Mouse (Mus musculus) liver, adult 2 months (tissue): ENCODE measurements around the gene Eif2b1. TPM values are rescaled to one million over a fixed set of nuclear protein-coding genes. Genes with fewer than 3 reads are reported as not detected.
"Not testable (repeated sequence)": the region's sequence is repeated elsewhere in the genome, so short reads cannot be mapped to it uniquely, and the experiment has no call there.

Experiments
- DNase-seq: peaks from one replicate; pipeline ENCODE4 v3.0.0-alpha.2; 2011; ENCODE audit warnings: low read depth, low spot score; ENCODE audit errors: extremely low read depth
- H3K27ac ChIP-seq: fragments of 200-500 bp; replicated peaks from 2 replicates; pipeline ENCODE4 v1.5.1; 2012; ENCODE audit warnings: low read depth, mild to moderate bottlenecking, control low read depth, inconsistent platforms, low read length; ENCODE audit not compliant: insufficient read depth
- H3K27me3 ChIP-seq: fragments of 200-500 bp; 2 replicates; pipeline ENCODE4 v1.6.1; 2012; ENCODE audit warnings: mild to moderate bottlenecking, moderate library complexity, low read length, inconsistent platforms; ENCODE audit not compliant: control insufficient read depth, insufficient read depth
- H3K36me3 ChIP-seq: fragments of 200-500 bp; 2 replicates; pipeline ENCODE4 v1.6.1; 2012; ENCODE audit warnings: low read length, inconsistent platforms; ENCODE audit not compliant: control insufficient read depth, insufficient read depth
- H3K4me1 ChIP-seq: fragments of 200-500 bp; 2 replicates; pipeline ENCODE4 v1.6.1; 2011; ENCODE audit warnings: low read length; ENCODE audit not compliant: control insufficient read depth, insufficient read depth
- H3K4me3 ChIP-seq: fragments of 200-500 bp; 2 replicates; pipeline ENCODE4 v1.5.1; 2011; ENCODE audit warnings: low read depth, mild to moderate bottlenecking, control low read depth, low read length, moderate library complexity; ENCODE audit not compliant: insufficient read depth
- H3K79me2 ChIP-seq: fragments of 200-500 bp; 2 replicates; pipeline ENCODE4 v1.6.1; 2012; ENCODE audit warnings: inconsistent platforms, mild to moderate bottlenecking, low read length, moderate library complexity; ENCODE audit not compliant: control insufficient read depth, insufficient read depth
- H3K9ac ChIP-seq: fragments of 200-500 bp; 2 replicates; pipeline ENCODE4 v1.6.1; 2012; ENCODE audit warnings: low read depth, mild to moderate bottlenecking, control low read depth, inconsistent platforms, low read length
- CTCF ChIP-seq: fragments of 200-500 bp; IDR thresholded peaks from 2 replicates; pipeline ENCODE4 v1.5.1; 2011; ENCODE audit warnings: low read depth, low read length, control low read depth
- POLR2A ChIP-seq: fragments of 200-500 bp; IDR thresholded peaks from 2 replicates; pipeline ENCODE4 v1.6.1; 2011; ENCODE audit warnings: low read length, control low read depth; ENCODE audit not compliant: insufficient read depth; ENCODE audit errors: extremely low read depth
- WGBS: fragments of 180-500 bp; shearing (Covaris S2); methylation state at CpG from one replicate; pipeline ENCODE4 v1.1.7; 2018; 5-methylcytosine and 5-hydroxymethylcytosine counted together
- polyA plus RNA-seq: library from polyadenylated mRNA; depleted of rRNA; stranded (reverse); fragments of >200 nt; gene quantifications from 2 replicates; pipeline ENCODE4 v1.2.3, GENCODE M21; 2012
- total RNA-seq: library from RNA; depleted of rRNA; stranded (reverse); fragments of >200 nt; gene quantifications from 2 replicates; pipeline ENCODE4 v1.2.3, GENCODE M21; 2014

Eif2b1 gene
- total and polyA plus RNA-seq, 2 experiments, result 10.5 to 13.2 TPM

- Histone ChIP-seq H3K9ac (no peak overlapping the region), H3K4me3 (no peak overlapping the region), H3K27me3 (no peaks in the 10 kb centered on the region), H3K4me1 (no peaks in the 10 kb centered on the region), H3K79me2 (no peaks in the 10 kb centered on the region), H3K36me3 (no peaks in the 10 kb centered on the region), H3K27ac (no peak overlapping the region)
- no peak for DNase-seq
- TF ChIP-seq POLR2A (no peak), CTCF (peak; percentile 30)
- WGBS, result 89% methylated on average over 10 of the region's 10 CpGs
These were observed 32.0 kb upstream of the Eif2b1 start for GRCm38 (mm10) chr5:124610965-124611364.

- DNase-seq, result peak; percentile 96
- Histone ChIP-seq H3K4me3 (no peak overlapping the region), H3K4me1 (0 out of 2 replicates have a peak, but pooled peaks cover 4% of the 10 kb centered on the region), H3K9ac (no peak overlapping the region), H3K79me2 (no peaks in the 10 kb centered on the region), H3K36me3 (no peaks in the 10 kb centered on the region), H3K27ac (peak overlapping the region; percentile 75), H3K27me3 (no peaks in the 10 kb centered on the region)
- TF ChIP-seq POLR2A, result no peak
- TF ChIP-seq CTCF, result no peak
- WGBS, result 21% methylated on average over 17 of the region's 17 CpGs
These were observed 26.2 kb upstream of the Eif2b1 start for GRCm38 (mm10) chr5:124605041-124605622.

- 0 out of 2 replicates have a peak, but pooled peaks have one; percentile 4 for TF ChIP-seq CTCF
- TF ChIP-seq POLR2A, result no peak
- Histone ChIP-seq H3K79me2 (no peaks in the 10 kb centered on the region), H3K4me1 (0 out of 2 replicates have a peak, but pooled peaks cover 4% of the 10 kb centered on the region), H3K4me3 (no peak overlapping the region), H3K36me3 (no peaks in the 10 kb centered on the region), H3K9ac (no peak overlapping the region), H3K27me3 (no peaks in the 10 kb centered on the region), H3K27ac (no peak overlapping the region; the same call in 1 of the 2 replicates)
- DNase-seq, result peak; percentile 80
- 44% methylated on average over 4 of the region's 4 CpGs for WGBS
These were observed 25.4 kb upstream of the Eif2b1 start for GRCm38 (mm10) chr5:124604296-124604695.

- H3K79me2 ChIP-seq, result no peaks in the 10 kb centered on the region
- H3K4me1 ChIP-seq, result peaks cover 6% of the 10 kb centered on the region; the same call in 1 of the 2 replicates
- TF ChIP-seq CTCF, result peak; percentile 70
- TF ChIP-seq POLR2A, result no peak
- WGBS, result 68% methylated on average over 5 of the region's 5 CpGs
- no peak overlapping the region for H3K27ac ChIP-seq
- H3K36me3 ChIP-seq, result no peaks in the 10 kb centered on the region
- DNase-seq, result peak; percentile 53
- H3K4me3 ChIP-seq, result no peak overlapping the region
- no peak overlapping the region for H3K9ac ChIP-seq
- H3K27me3 ChIP-seq, result no peaks in the 10 kb centered on the region
These were observed 23.4 kb upstream of the Eif2b1 start for GRCm38 (mm10) chr5:124602349-124602748.

- not testable (repeated sequence) for DNase-seq, H3K4me1 ChIP-seq, H3K79me2 ChIP-seq, H3K36me3 ChIP-seq, H3K27ac ChIP-seq, H3K27me3 ChIP-seq, H3K4me3 ChIP-seq, H3K9ac ChIP-seq
- 54% methylated on average over 8 of the region's 8 CpGs for WGBS
These were observed 20.8 kb upstream of the Eif2b1 start for GRCm38 (mm10) chr5:124599726-124600125.

GRCm38 (mm10) chr5:124598224-124599174 lies 19.6 kb upstream of the Eif2b1 start:
- H3K9ac ChIP-seq, result peak overlapping the region; percentile 27; the same call in 1 of the 2 replicates
- TF ChIP-seq CTCF, result no peak
- no peak for TF ChIP-seq POLR2A
- H3K27ac ChIP-seq, result no peak overlapping the region
- H3K79me2 ChIP-seq, result no peaks in the 10 kb centered on the region
- H3K4me3 ChIP-seq, result peak overlapping the region; percentile 77
- peak; percentile 93 for DNase-seq
- H3K27me3 ChIP-seq, result no peaks in the 10 kb centered on the region
- 9% methylated on average over 30 of the region's 30 CpGs for WGBS
- peaks cover 2% of the 10 kb centered on the region; the same call in 1 of the 2 replicates for H3K36me3 ChIP-seq
- peaks cover 3% of the 10 kb centered on the region; the same call in 1 of the 2 replicates for H3K4me1 ChIP-seq
